In the genomic region with DNA sequence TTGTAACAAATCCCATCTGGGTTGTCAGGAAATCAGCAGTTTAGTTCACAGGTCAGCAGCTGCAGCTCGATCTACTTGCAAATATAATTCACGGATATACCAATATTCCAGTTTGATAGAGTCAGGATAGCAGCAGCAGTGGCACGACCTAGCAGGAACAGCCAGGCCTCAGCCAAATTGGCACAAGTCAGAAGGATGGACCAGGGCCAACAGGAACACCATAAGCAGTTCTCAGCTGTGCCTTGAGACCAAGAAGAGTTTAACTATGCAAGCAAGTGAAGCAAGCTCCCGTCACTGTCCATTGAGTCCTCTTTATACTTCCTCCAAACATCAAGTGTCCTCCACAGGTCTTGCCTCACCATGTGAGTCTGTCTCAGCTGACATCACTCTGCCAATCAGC, we compare ENCODE assay signal across 11 mouse cellular contexts. TPM values are rescaled to one million over a fixed set of nuclear protein-coding genes. Genes with fewer than 3 reads are reported as not detected.
DNase-seq lines count a peak whose midpoint lies in the region; ATAC-seq lines count a peak whose summit lies in the region.
"Had no signal": no experiment of that assay in that cellular context is flagged by ENCODE, and none has a peak within 500 bp of the region (broad histone marks: within the 10 kb centered on the region; RNA-seq: fewer than 3 reads in every experiment).

No protein-coding gene starts in this region.

- H3K4me1 ChIP-seq in heart, embryonic 10.5 days = no peaks in the 10 kb centered on the region
- peaks cover 6% of the 10 kb centered on the region; the same call in 1 of the 2 replicates for H3K4me1 ChIP-seq in heart, embryonic 15.5 days (replicated peaks)
- H3K4me1 ChIP-seq: megakaryocyte, embryonic 14.5 days had no signal

- H3K9ac ChIP-seq in heart, embryonic 15.5 days = no peak overlapping the region

- no peak for ATAC-seq in heart, embryonic 15.5 days (replicated peaks; ENCODE audit: insufficient number of reproducible peaks, insufficient read depth, low FRiP score, low read depth)
- no peak for ATAC-seq in erythroblast, adult 5-6 weeks (replicated peaks; ENCODE audit: low FRiP score, poor library complexity, severe bottlenecking)

- peak; percentile 44 to 56 for DNase-seq in heart, adult 18-20 months
- no peak for DNase-seq in heart, embryonic 10.5 days (ENCODE audit: low spot score)
- peak; percentile 3 for DNase-seq in urinary bladder, postnatal 25 days (ENCODE audit: low spot score)
- no peak for DNase-seq in urinary bladder, adult 18-20 months (ENCODE audit: low spot score in 2 of 2)
- DNase-seq in thymus, postnatal 10 days (ENCODE audit: low spot score in 2 of 2) = no peak
- no peak for DNase-seq in retina, postnatal 1 day

- peaks cover 22% of the 10 kb centered on the region for H3K27me3 ChIP-seq in heart, embryonic 10.5 days (ENCODE audit: insufficient read depth, poor library complexity, severe bottlenecking)
- H3K27me3 ChIP-seq in heart, embryonic 15.5 days = no peaks in the 10 kb centered on the region

- H3K4me3 ChIP-seq in heart, embryonic 10.5 days = no peak overlapping the region
- H3K4me3 ChIP-seq in heart, embryonic 15.5 days = no peak overlapping the region
- H3K4me3 ChIP-seq: erythroblast, embryonic 14.5 days; megakaryocyte, embryonic 14.5 days had no signal

- no peaks in the 10 kb centered on the region for H3K36me3 ChIP-seq in heart, embryonic 10.5 days
- H3K36me3 ChIP-seq in heart, embryonic 15.5 days = no peaks in the 10 kb centered on the region

- H3K4me2 ChIP-seq in heart, embryonic 15.5 days = no peak overlapping the region

- no peak overlapping the region for H3K27ac ChIP-seq in heart, embryonic 10.5 days
- peak overlapping the region; percentile 20; the same call in 1 of the 2 replicates for H3K27ac ChIP-seq in heart, embryonic 15.5 days
- H3K27ac ChIP-seq: stomach, postnatal 0 days had no signal

- no peaks in the 10 kb centered on the region for H3K9me3 ChIP-seq in heart, embryonic 10.5 days
- H3K9me3 ChIP-seq in heart, embryonic 15.5 days (replicated peaks) = no peaks in the 10 kb centered on the region

- 78% methylated on average over 4 of the region's 4 CpGs for WGBS in heart, embryonic 10.5 days
- 57% methylated on average over 4 of the region's 4 CpGs for WGBS in heart, embryonic 15.5 days

RNA-seq across cellular contexts. Expression of gene Agap1, which starts 33.2 kb away (rescaled TPM):
- 10 to 100 TPM; 59.4 to 59.7 TPM for total RNA-seq in heart, adult 18-20 months (2021)
- 7.6 and 10.3 TPM in 2 replicates for polyA plus RNA-seq in heart, embryonic 10.5 days (2016; fragmentation: Nextera tagmentation; extraction: Ambion mirVana)
- 7.2 and 10.3 TPM in 2 replicates for polyA plus RNA-seq in heart, embryonic 15.5 days (2015; fragmentation: Nextera tagmentation; extraction: Ambion mirVana)
- 5.9 and 8.3 TPM in 2 replicates for total RNA-seq in erythroblast, adult 5-6 weeks (2015; ENCODE audit: low replicate concordance)
- total RNA-seq in erythroblast, adult 5-6 weeks (2017; ENCODE audit: low replicate concordance) = 4.9 and 6.0 TPM in 2 replicates

Comparison
In these comparisons a context has a peak if more than half of its experiments do, and no peak if none do; other contexts are left out.
1. DNase-seq: peak in heart, adult 18-20 months (2 of 2) and urinary bladder, postnatal 25 days (single experiment); none in heart, embryonic 10.5 days (single experiment), urinary bladder, adult 18-20 months (0 of 2), thymus, postnatal 10 days (0 of 2) and retina, postnatal 1 day (single experiment).
2. RNA of gene Agap1, which starts 33.2 kb away (total RNA-seq): 59.4 to 59.7 TPM in heart, adult 18-20 months; 4.9 to 8.3 TPM in erythroblast, adult 5-6 weeks; every median in the first group is over 4 times any median in the second.